Mouse (Mus musculus): ENCODE results near the gene 4930404H24Rik. TPM values are rescaled to one million over a fixed set of nuclear protein-coding genes. Genes with fewer than 3 reads are reported as not detected.

The 4930404H24Rik gene
- not detected in 2 replicates for polyA plus RNA-seq (2012; rRNA removed; ENCODE audit: low replicate concordance)

GRCm38 (mm10) chr2:153492573-153493392 lies at the start of gene 4930404H24Rik:
TSS of gene 4930404H24Rik (plus strand) at chr2:153492790.

DNA sequence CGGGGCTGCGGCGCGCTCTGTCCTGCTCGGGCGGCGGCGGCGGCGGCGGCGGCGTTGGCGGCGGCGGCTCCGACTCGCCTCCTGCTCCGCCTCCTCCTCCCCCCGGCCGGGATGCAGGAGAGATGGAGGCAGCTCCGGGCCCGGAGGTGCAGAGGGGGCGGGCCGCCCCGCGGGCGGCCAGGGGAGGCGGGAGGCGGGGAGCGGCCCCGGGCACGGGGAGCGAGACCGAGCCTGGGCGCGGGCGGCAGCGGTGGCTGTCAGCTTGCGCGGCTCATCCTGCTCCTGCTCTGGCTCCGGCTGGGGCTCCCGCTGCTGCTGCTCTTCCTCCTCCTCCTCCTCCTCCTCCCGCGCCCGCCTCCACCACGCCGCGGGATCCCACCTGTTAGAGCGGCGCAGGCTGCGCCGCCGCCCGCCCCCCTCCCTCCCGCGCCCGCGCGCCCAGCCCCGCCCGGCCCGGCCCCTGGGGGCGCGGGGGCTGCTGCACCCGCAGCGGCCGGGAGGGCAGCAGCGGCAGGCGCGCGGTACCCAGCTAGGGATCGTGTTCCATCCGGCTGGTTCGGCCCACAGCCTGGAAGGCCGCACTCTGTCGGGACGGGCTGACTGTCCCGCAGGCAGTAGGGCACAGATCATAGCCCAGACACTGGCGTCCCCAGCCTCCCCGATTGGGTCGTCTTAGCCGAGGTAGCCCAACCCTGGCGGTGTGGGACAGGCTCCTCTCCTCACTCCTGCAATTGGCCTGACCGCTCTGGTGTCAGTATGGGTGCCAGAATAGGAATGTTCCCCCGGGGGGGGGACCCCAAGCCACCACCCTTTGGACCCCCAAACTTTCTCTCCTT lies 37.6 kb downstream of the 4930404H24Rik start, which contains the start of gene Nol4l:
TSS of gene Nol4l (minus strand) at position 41 of the 836 bp plus-strand sequence.

Other genes with a start within 250 kb of the 4930404H24Rik start
- gene Kif3b, start 201.4 kb upstream of the 4930404H24Rik start, polyA plus RNA-seq (2012; rRNA removed; ENCODE audit: low replicate concordance): 5.4 and 11.0 TPM in 2 replicates
- gene Asxl1, start 147.0 kb upstream of the 4930404H24Rik start, polyA plus RNA-seq (2012; rRNA removed; ENCODE audit: low replicate concordance): 10.7 and 13.6 TPM in 2 replicates
- gene Nol4l, start 37.2 kb downstream of the 4930404H24Rik start, polyA plus RNA-seq (2012; rRNA removed; ENCODE audit: low replicate concordance): 8.7 and 8.9 TPM in 2 replicates
- gene Commd7, start 140.0 kb downstream of the 4930404H24Rik start, polyA plus RNA-seq (2012; rRNA removed; ENCODE audit: low replicate concordance): 15.9 and 20.3 TPM in 2 replicates
- 2.0 and 2.6 TPM in 2 replicates for gene Dnmt3b, start 156.7 kb downstream of the 4930404H24Rik start, polyA plus RNA-seq (2012; rRNA removed; ENCODE audit: low replicate concordance)
- not detected in 2 replicates for gene Dnmt3c, start 203.9 kb downstream of the 4930404H24Rik start, polyA plus RNA-seq (2012; rRNA removed; ENCODE audit: low replicate concordance)
- gene Mapre1, start 248.5 kb downstream of the 4930404H24Rik start, polyA plus RNA-seq (2012; rRNA removed; ENCODE audit: low replicate concordance): 6.0 and 12.2 TPM in 2 replicates